Mouse (Mus musculus) lung, postnatal 0 days (tissue): Measurements from ENCODE around the gene Mitd1.

Source experiments
- CTCF ChIP-seq: IDR thresholded peaks from 2 replicates; pipeline ENCODE4 v1.5.1; 2016; ENCODE audit warnings: antibody characterized with exemption, mild to moderate bottlenecking
- EP300 ChIP-seq: IDR thresholded peaks from 2 replicates; pipeline ENCODE4 v1.6.1; 2016; ENCODE audit warnings: antibody characterized with exemption, mild to moderate bottlenecking, control low read depth

- no peak for TF ChIP-seq CTCF
- TF ChIP-seq EP300: no peak
Observed at GRCm38 (mm10) chr1:37925971-37926370, 35.8 kb upstream of the Mitd1 start.
